In the genomic region with DNA sequence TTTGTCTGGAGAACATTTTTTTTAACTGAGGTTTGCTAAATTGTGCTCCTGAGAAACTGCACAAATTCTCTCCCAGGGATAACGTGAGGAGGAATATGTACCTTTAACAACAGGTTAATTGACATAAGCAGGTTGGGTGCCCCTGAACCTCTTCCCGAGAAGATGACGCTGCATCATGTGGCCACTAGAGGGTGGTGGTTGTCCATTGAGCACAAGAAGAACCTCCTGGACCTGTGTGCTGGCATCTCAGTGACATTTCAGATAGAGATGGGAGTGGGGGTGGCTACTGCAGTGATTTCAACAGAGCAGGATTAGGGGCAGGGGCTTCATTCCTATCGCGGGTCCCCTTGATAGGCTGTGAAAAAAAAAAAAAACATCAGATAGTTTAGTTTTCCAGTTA, we compare ENCODE assay signal across 11 mouse cellular contexts. TPM values are rescaled to one million over a fixed set of nuclear protein-coding genes. Genes with fewer than 3 reads are reported as not detected.
A peak's percentile ranks its signal among the peaks of the same experiment; 100 is the strongest.
DNase-seq lines count a peak whose midpoint lies in the region; ATAC-seq and TF ChIP-seq lines count a peak whose summit lies in the region.
"Not testable (repeated sequence)": the region's sequence is repeated elsewhere in the genome, so short reads cannot be mapped to it uniquely, and the experiment has no call there.
"Had no signal": no experiment of that assay in that cellular context is flagged by ENCODE, and none has a peak within 500 bp of the region (broad histone marks: within the 10 kb centered on the region; RNA-seq: fewer than 3 reads in every experiment).

No protein-coding gene starts in this region.

- intact Hi-C loops in heart, postnatal 10 days (cut with DNase I) = loop anchor here (1.0 to 10.0 kb wide), 3 partner anchors 116 to 287 kb away; no protein-coding TSS in a partner anchor

- not testable (repeated sequence) for TF ChIP-seq EP300 in stomach, postnatal 0 days (optimal IDR thresholded peaks at IDR 0.05)

- H3K9ac ChIP-seq in liver, embryonic 13.5 days; stomach, postnatal 0 days (ENCODE audit: low read length): not testable (repeated sequence)

- H3K4me2 ChIP-seq in liver, embryonic 13.5 days; stomach, postnatal 0 days (replicated peaks; ENCODE audit: low read depth): not testable (repeated sequence)

- not testable (repeated sequence) for TF ChIP-seq POLR2A in bone marrow, adult 2 months (IDR thresholded peaks at IDR 0.05; ENCODE audit: borderline replicate concordance, control insufficient read depth, low read depth, low read length); embryonic fibroblast, embryonic 13.5 days (IDR thresholded peaks at IDR 0.05; ENCODE audit: low read depth, low read length)

- peak; percentile 54 for DNase-seq in CD4-positive helper T cell, adult 2 months (ENCODE audit: low read depth, low spot score)
- DNase-seq in heart, postnatal 10 days = peak; percentile 57 to 71
- peak; percentile 72 for DNase-seq in layer of hippocampus, adult 11-12 months (ENCODE audit: low spot score)
- DNase-seq in liver, embryonic 13.5 days = peak; percentile 39
- peak; percentile 51 for DNase-seq in ovary, postnatal 14 days (ENCODE audit: low spot score)
- peak; percentile 68 for DNase-seq in stomach, postnatal 0 days (ENCODE audit: low spot score)

- not testable (repeated sequence) for H3K27ac ChIP-seq in bone marrow, adult 2 months (ENCODE audit: control insufficient read depth, insufficient read depth, low read depth, low read length, poor library complexity); embryonic fibroblast, embryonic 13.5 days (ENCODE audit: insufficient read depth, low read length); liver, embryonic 13.5 days; stomach, postnatal 0 days (replicated peaks)

- not testable (repeated sequence) for H3K9me3 ChIP-seq in liver, embryonic 13.5 days (replicated peaks); stomach, postnatal 0 days (ENCODE audit: control insufficient read depth, low read length)

- H3K36me3 ChIP-seq in liver, embryonic 13.5 days; stomach, postnatal 0 days (ENCODE audit: control insufficient read depth, insufficient read depth, low read length): not testable (repeated sequence)

- 18% methylated on average over 5 of the region's 5 CpGs for WGBS in bone marrow, adult 2 months
- 20% methylated on average over 5 of the region's 5 CpGs for WGBS in liver, embryonic 13.5 days (ENCODE audit: insufficient replicate concordance)
- WGBS in stomach, postnatal 0 days = 22% methylated on average over 5 of the region's 5 CpGs

- H3K27me3 ChIP-seq in liver, embryonic 13.5 days; stomach, postnatal 0 days (ENCODE audit: control insufficient read depth, insufficient read depth, low read length): not testable (repeated sequence)

- not testable (repeated sequence) for ATAC-seq in liver, embryonic 13.5 days (ENCODE audit: low read depth); stomach, postnatal 0 days (ENCODE audit: low FRiP score, low TSS enrichment)

- H3K4me3 ChIP-seq in bone marrow, adult 2 months (replicated peaks; ENCODE audit: control insufficient read depth, low read depth, low read length); embryonic fibroblast, embryonic 13.5 days (ENCODE audit: insufficient read depth, low read length); liver, embryonic 13.5 days (replicated peaks); stomach, postnatal 0 days (ENCODE audit: low read depth, low read length): not testable (repeated sequence)

- peak; percentile 75 for TF ChIP-seq CTCF in bone marrow, adult 2 months (IDR thresholded peaks at IDR 0.05; ENCODE audit: control insufficient read depth, insufficient read depth, low read length)
- TF ChIP-seq CTCF in embryonic fibroblast, embryonic 13.5 days (IDR thresholded peaks at IDR 0.05; ENCODE audit: borderline replicate concordance, insufficient read depth, low read length) = peak; percentile 73; the same call in 1 of the 2 replicates
- TF ChIP-seq CTCF in stomach, postnatal 0 days (IDR thresholded peaks at IDR 0.05; ENCODE audit: low read depth) = peak; percentile 83

- H3K4me1 ChIP-seq in bone marrow, adult 2 months (ENCODE audit: control insufficient read depth, insufficient read depth, low read length); embryonic fibroblast, embryonic 13.5 days (ENCODE audit: control insufficient read depth, insufficient read depth, low read length); liver, embryonic 13.5 days (replicated peaks); stomach, postnatal 0 days (replicated peaks; ENCODE audit: control insufficient read depth, insufficient read depth): not testable (repeated sequence)

RNA-seq across cellular contexts. Expression of a gene that starts 2.3 kb away (rescaled TPM):
- not detected in 2 replicates for polyA plus RNA-seq in bone marrow, adult 2 months (2011; ENCODE audit: insufficient read depth, insufficient read length, low replicate concordance, missing spikeins)
- not detected in 2 replicates for polyA plus RNA-seq in embryonic fibroblast, embryonic 13.5 days (2011; ENCODE audit: insufficient read length, low read depth, missing spikeins)
- total RNA-seq in heart, postnatal 10 days (2021) = under 1 TPM in 1 of 2 experiments, not detected in 1; 0.45 TPM
- not detected in 2 replicates for polyA plus RNA-seq in liver, embryonic 13.5 days (2015; fragmentation: Nextera tagmentation; extraction: Ambion mirVana)
- polyA plus RNA-seq in stomach, postnatal 0 days (2015; fragmentation: Nextera tagmentation; extraction: Ambion mirVana) = not detected in 2 replicates
- polyA plus RNA-seq: heart, embryonic 13.5 days; liver, embryonic 12.5 days; neural tube, embryonic 15.5 days had no signal

RNA-seq across cellular contexts. Expression of a gene that starts 16.9 kb away (rescaled TPM):
- not detected in 2 replicates for polyA plus RNA-seq in bone marrow, adult 2 months (2011; ENCODE audit: insufficient read depth, insufficient read length, low replicate concordance, missing spikeins)
- not detected in 2 replicates for polyA plus RNA-seq in embryonic fibroblast, embryonic 13.5 days (2011; ENCODE audit: insufficient read length, low read depth, missing spikeins)
- not detected for total RNA-seq in heart, postnatal 10 days (2021)
- not detected in 2 replicates for polyA plus RNA-seq in liver, embryonic 13.5 days (2015; fragmentation: Nextera tagmentation; extraction: Ambion mirVana)
- polyA plus RNA-seq in stomach, postnatal 0 days (2015; fragmentation: Nextera tagmentation; extraction: Ambion mirVana) = not detected in 2 replicates
- polyA plus RNA-seq: heart, embryonic 13.5 days; liver, embryonic 12.5 days; neural tube, embryonic 15.5 days had no signal

RNA-seq across cellular contexts. Expression of a gene that starts 27.1 kb away (rescaled TPM):
- polyA plus RNA-seq in bone marrow, adult 2 months (2011; ENCODE audit: insufficient read depth, insufficient read length, low replicate concordance, missing spikeins) = not detected in 2 replicates
- polyA plus RNA-seq in embryonic fibroblast, embryonic 13.5 days (2011; ENCODE audit: insufficient read length, low read depth, missing spikeins) = not detected in 2 replicates
- not detected for total RNA-seq in heart, postnatal 10 days (2021)
- polyA plus RNA-seq in liver, embryonic 13.5 days (2015; fragmentation: Nextera tagmentation; extraction: Ambion mirVana) = not detected in 2 replicates
- polyA plus RNA-seq in stomach, postnatal 0 days (2015; fragmentation: Nextera tagmentation; extraction: Ambion mirVana) = not detected in 2 replicates
- polyA plus RNA-seq: heart, embryonic 13.5 days; liver, embryonic 12.5 days; neural tube, embryonic 15.5 days had no signal

RNA-seq across cellular contexts. Expression of a gene that starts 33.9 kb away (rescaled TPM):
- polyA plus RNA-seq in bone marrow, adult 2 months (2011; ENCODE audit: insufficient read depth, insufficient read length, low replicate concordance, missing spikeins) = 5.8 and 13.2 TPM in 2 replicates
- 68.8 and 72.9 TPM in 2 replicates for polyA plus RNA-seq in embryonic fibroblast, embryonic 13.5 days (2011; ENCODE audit: insufficient read length, low read depth, missing spikeins)
- 10 to 100 TPM; 40.3 to 44.8 TPM for total RNA-seq in heart, postnatal 10 days (2021)
- 21.3 and 28.2 TPM in 2 replicates for polyA plus RNA-seq in liver, embryonic 13.5 days (2015; fragmentation: Nextera tagmentation; extraction: Ambion mirVana)
- 35.9 and 38.3 TPM in 2 replicates for polyA plus RNA-seq in stomach, postnatal 0 days (2015; fragmentation: Nextera tagmentation; extraction: Ambion mirVana)

RNA-seq across cellular contexts. Expression of a gene that starts 43.6 kb away (rescaled TPM):
- 17.0 and 28.8 TPM in 2 replicates for polyA plus RNA-seq in bone marrow, adult 2 months (2011; ENCODE audit: insufficient read depth, insufficient read length, low replicate concordance, missing spikeins)
- polyA plus RNA-seq in embryonic fibroblast, embryonic 13.5 days (2011; ENCODE audit: insufficient read length, low read depth, missing spikeins) = 53.0 and 54.3 TPM in 2 replicates
- total RNA-seq in heart, postnatal 10 days (2021) = 10 to 100 TPM; 21.6 to 26.7 TPM
- polyA plus RNA-seq in liver, embryonic 13.5 days (2015; fragmentation: Nextera tagmentation; extraction: Ambion mirVana) = 19.9 and 20.4 TPM in 2 replicates
- 12.2 and 12.6 TPM in 2 replicates for polyA plus RNA-seq in stomach, postnatal 0 days (2015; fragmentation: Nextera tagmentation; extraction: Ambion mirVana)
